8 mouse cellular contexts compared by ENCODE assay signal in the genomic region with DNA sequence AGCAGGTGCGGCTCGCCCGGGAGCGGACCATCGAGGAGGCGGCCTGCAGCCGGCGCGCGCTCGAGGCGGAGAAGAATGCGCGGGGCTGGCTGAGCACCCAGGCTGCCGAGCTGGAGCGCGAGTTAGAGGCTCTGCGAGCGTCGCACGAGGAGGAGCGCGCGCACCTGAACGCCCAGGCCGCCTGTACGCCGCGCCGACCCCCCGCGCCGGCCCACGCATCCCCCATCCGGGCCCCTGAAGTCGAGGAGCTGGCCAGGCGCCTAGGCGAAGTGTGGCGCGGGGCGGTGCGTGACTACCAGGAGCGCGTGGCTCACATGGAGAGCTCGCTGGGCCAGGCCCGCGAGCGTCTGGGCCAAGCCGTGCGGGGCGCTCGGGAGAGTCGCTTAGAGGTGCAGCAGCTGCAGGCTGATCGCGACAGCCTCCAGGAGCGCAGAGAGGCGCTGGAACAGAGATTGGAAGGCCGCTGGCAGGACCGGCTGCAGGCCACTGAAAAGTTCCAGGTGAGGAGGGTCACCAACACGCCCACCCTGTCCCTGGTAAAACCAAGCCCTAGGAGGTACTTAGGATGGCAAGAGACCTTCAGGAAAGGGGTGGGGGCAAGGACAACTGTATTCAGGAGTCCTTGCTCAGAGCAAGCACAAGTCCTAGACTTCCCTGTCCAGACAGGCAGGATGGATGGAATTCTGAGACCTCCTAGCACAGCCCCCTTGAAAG. TPM values are rescaled to one million over a fixed set of nuclear protein-coding genes. Genes with fewer than 3 reads are reported as not detected.
DNase-seq lines count a peak whose midpoint lies in the region; ATAC-seq and TF ChIP-seq lines count a peak whose summit lies in the region.

No protein-coding gene starts in this region.

- peak overlapping the region; percentile 78 for H3K9ac ChIP-seq in kidney, embryonic 15.5 days
- H3K9ac ChIP-seq in hindbrain, embryonic 12.5 days, result peak overlapping the region; percentile 86
- peak overlapping the region; percentile 52 for H3K9ac ChIP-seq in midbrain, embryonic 15.5 days

- TF ChIP-seq CTCF in brain, embryonic 14.5 days (IDR thresholded peaks at IDR 0.05; ENCODE audit: borderline replicate concordance, extremely low read depth, insufficient read depth, insufficient read length), result no peak

- no peak for TF ChIP-seq POLR2A in brain, embryonic 14.5 days (IDR thresholded peaks at IDR 0.05; ENCODE audit: borderline replicate concordance, extremely low read depth, insufficient read depth, insufficient read length, poor library complexity, severe bottlenecking)

- H3K4me1 ChIP-seq in kidney, embryonic 15.5 days, result peaks cover 50% of the 10 kb centered on the region
- H3K4me1 ChIP-seq in hindbrain, embryonic 12.5 days, result peaks cover 49% of the 10 kb centered on the region
- peaks cover 46% of the 10 kb centered on the region for H3K4me1 ChIP-seq in midbrain, embryonic 15.5 days

- peaks cover 21% of the 10 kb centered on the region for H3K36me3 ChIP-seq in kidney, embryonic 15.5 days
- peaks cover 8% of the 10 kb centered on the region for H3K36me3 ChIP-seq in hindbrain, embryonic 12.5 days
- H3K36me3 ChIP-seq in midbrain, embryonic 15.5 days (replicated peaks), result no peaks in the 10 kb centered on the region

- WGBS in kidney, embryonic 15.5 days, result under 1% methylated on average over 60 of the region's 60 CpGs
- under 1% methylated on average over 54 of the region's 60 CpGs for WGBS in hindbrain, embryonic 12.5 days
- WGBS in midbrain, embryonic 15.5 days, result under 1% methylated on average over 47 of the region's 60 CpGs

- peak overlapping the region; percentile 88 for H3K27ac ChIP-seq in kidney, embryonic 15.5 days
- H3K27ac ChIP-seq in hindbrain, embryonic 12.5 days, result peak overlapping the region; percentile 92
- peak overlapping the region; percentile 66 for H3K27ac ChIP-seq in midbrain, embryonic 15.5 days

- no peaks in the 10 kb centered on the region for H3K9me3 ChIP-seq in kidney, embryonic 15.5 days (replicated peaks)
- no peaks in the 10 kb centered on the region for H3K9me3 ChIP-seq in hindbrain, embryonic 12.5 days (replicated peaks)
- H3K9me3 ChIP-seq in midbrain, embryonic 15.5 days, result no peaks in the 10 kb centered on the region

- no peaks in the 10 kb centered on the region for H3K27me3 ChIP-seq in kidney, embryonic 15.5 days
- H3K27me3 ChIP-seq in hindbrain, embryonic 12.5 days, result peaks cover 2% of the 10 kb centered on the region; the same call in 1 of the 2 replicates
- 0 out of 2 replicates have a peak, but pooled peaks cover 4% of the 10 kb centered on the region for H3K27me3 ChIP-seq in midbrain, embryonic 15.5 days (replicated peaks)

- DNase-seq in kidney, postnatal 14 days, result no peak
- peak; percentile 56 for DNase-seq in brain, embryonic 14.5 days (ENCODE audit: low read depth)
- DNase-seq in adrenal gland, adult 8-10 months, result no peak
- no peak for DNase-seq in spleen, postnatal 4 days (ENCODE audit: low spot score in 2 of 2)
- no peak for DNase-seq in frontal cortex, adult 2 months (ENCODE audit: extremely low spot score in 1 of 2, low spot score in 1 of 2)

- ATAC-seq in kidney, embryonic 15.5 days (replicated peaks; ENCODE audit: low FRiP score), result peak; percentile 27
- ATAC-seq in hindbrain, embryonic 12.5 days (ENCODE audit: low FRiP score), result 0 out of 2 replicates have a peak, but pooled peaks have one; percentile 9
- ATAC-seq in midbrain, embryonic 15.5 days (replicated peaks), result peak; percentile 46; the same call in 1 of the 2 replicates

- H3K4me3 ChIP-seq in kidney, embryonic 15.5 days (replicated peaks), result peak overlapping the region; percentile 64
- H3K4me3 ChIP-seq in hindbrain, embryonic 12.5 days, result peak overlapping the region; percentile 69
- peak overlapping the region; percentile 51 for H3K4me3 ChIP-seq in midbrain, embryonic 15.5 days

- peak overlapping the region; percentile 97 for H3K4me2 ChIP-seq in kidney, embryonic 15.5 days
- H3K4me2 ChIP-seq in hindbrain, embryonic 12.5 days (replicated peaks), result peak overlapping the region; percentile 93
- peak overlapping the region; percentile 93 for H3K4me2 ChIP-seq in midbrain, embryonic 15.5 days

RNA-seq across cellular contexts. Expression of gene Nes, which starts 0.8 kb away (rescaled TPM):
- 31.1 and 34.6 TPM in 2 replicates for polyA plus RNA-seq in kidney, embryonic 15.5 days (2015; fragmentation: Nextera tagmentation; extraction: Ambion mirVana)
- 29.1 and 44.3 TPM in 2 replicates for polyA plus RNA-seq in brain, embryonic 14.5 days (2012; rRNA removed)
- 136 and 153 TPM in 2 replicates for polyA plus RNA-seq in hindbrain, embryonic 12.5 days (2016; fragmentation: Nextera tagmentation; extraction: Ambion mirVana)
- polyA plus RNA-seq in midbrain, embryonic 15.5 days (2015; fragmentation: Nextera tagmentation; extraction: Ambion mirVana), result 33.0 and 40.7 TPM in 2 replicates
- total RNA-seq in adrenal gland, adult 8-10 months (2022), result 10 to 100 TPM in 1 of 4 experiments, 1 to 10 TPM in 3; 4.3 to 14.4 (median 6.8) TPM
- polyA plus RNA-seq in frontal cortex, adult 2 months (2012; rRNA removed), result 4.3 and 4.8 TPM in 2 replicates

RNA-seq across cellular contexts. Expression of gene Crabp2, which starts 23.2 kb away (rescaled TPM):
- 81.1 and 82.3 TPM in 2 replicates for polyA plus RNA-seq in kidney, embryonic 15.5 days (2015; fragmentation: Nextera tagmentation; extraction: Ambion mirVana)
- 20.0 and 33.4 TPM in 2 replicates for polyA plus RNA-seq in brain, embryonic 14.5 days (2012; rRNA removed)
- polyA plus RNA-seq in hindbrain, embryonic 12.5 days (2016; fragmentation: Nextera tagmentation; extraction: Ambion mirVana), result 384 and 396 TPM in 2 replicates
- 44.8 and 52.1 TPM in 2 replicates for polyA plus RNA-seq in midbrain, embryonic 15.5 days (2015; fragmentation: Nextera tagmentation; extraction: Ambion mirVana)
- 1 to 10 TPM in 1 of 4 experiments, under 1 TPM in 2, not detected in 1; 0.31 to 1.0 (median 0.35) TPM for total RNA-seq in adrenal gland, adult 8-10 months (2022)
- polyA plus RNA-seq in frontal cortex, adult 2 months (2012; rRNA removed), result 9.2 and 11.0 TPM in 2 replicates

RNA-seq across cellular contexts. Expression of gene Bcan, which starts 28.4 kb away (rescaled TPM):
- polyA plus RNA-seq in kidney, embryonic 15.5 days (2015; fragmentation: Nextera tagmentation; extraction: Ambion mirVana), result 0.17 and 0.33 TPM in 2 replicates
- 56.8 and 62.0 TPM in 2 replicates for polyA plus RNA-seq in brain, embryonic 14.5 days (2012; rRNA removed)
- polyA plus RNA-seq in hindbrain, embryonic 12.5 days (2016; fragmentation: Nextera tagmentation; extraction: Ambion mirVana), result 1.7 and 1.9 TPM in 2 replicates
- 53.4 and 62.8 TPM in 2 replicates for polyA plus RNA-seq in midbrain, embryonic 15.5 days (2015; fragmentation: Nextera tagmentation; extraction: Ambion mirVana)
- total RNA-seq in adrenal gland, adult 8-10 months (2022), result 100 to 1,000 TPM in 2 of 4 experiments, 10 to 100 TPM in 2; 83.1 to 117 (median 106) TPM
- 359 and 380 TPM in 2 replicates for polyA plus RNA-seq in frontal cortex, adult 2 months (2012; rRNA removed)

RNA-seq across cellular contexts. Expression of gene Rrnad1, which starts 41.1 kb away (rescaled TPM):
- polyA plus RNA-seq in kidney, embryonic 15.5 days (2015; fragmentation: Nextera tagmentation; extraction: Ambion mirVana), result 17.7 and 23.0 TPM in 2 replicates
- 41.0 and 55.9 TPM in 2 replicates for polyA plus RNA-seq in brain, embryonic 14.5 days (2012; rRNA removed)
- 22.1 and 22.5 TPM in 2 replicates for polyA plus RNA-seq in hindbrain, embryonic 12.5 days (2016; fragmentation: Nextera tagmentation; extraction: Ambion mirVana)
- 23.0 and 23.2 TPM in 2 replicates for polyA plus RNA-seq in midbrain, embryonic 15.5 days (2015; fragmentation: Nextera tagmentation; extraction: Ambion mirVana)
- 10 to 100 TPM; 18.6 to 27.6 (median 21.9) TPM for total RNA-seq in adrenal gland, adult 8-10 months (2022)
- polyA plus RNA-seq in frontal cortex, adult 2 months (2012; rRNA removed), result 42.4 and 46.4 TPM in 2 replicates

RNA-seq across cellular contexts. Expression of gene Isg20l2, which starts 41.5 kb away (rescaled TPM):
- 62.5 and 64.3 TPM in 2 replicates for polyA plus RNA-seq in kidney, embryonic 15.5 days (2015; fragmentation: Nextera tagmentation; extraction: Ambion mirVana)
- polyA plus RNA-seq in brain, embryonic 14.5 days (2012; rRNA removed), result 29.2 and 29.4 TPM in 2 replicates
- 67.7 and 68.7 TPM in 2 replicates for polyA plus RNA-seq in hindbrain, embryonic 12.5 days (2016; fragmentation: Nextera tagmentation; extraction: Ambion mirVana)
- 30.5 and 34.9 TPM in 2 replicates for polyA plus RNA-seq in midbrain, embryonic 15.5 days (2015; fragmentation: Nextera tagmentation; extraction: Ambion mirVana)
- total RNA-seq in adrenal gland, adult 8-10 months (2022), result 10 to 100 TPM; 17.9 to 20.0 (median 19.5) TPM
- 12.9 and 13.9 TPM in 2 replicates for polyA plus RNA-seq in frontal cortex, adult 2 months (2012; rRNA removed)

Comparison
In these comparisons a context has a peak if more than half of its experiments do, and no peak if none do; other contexts are left out.
1. RNA of gene Bcan, which starts 28.4 kb away (polyA plus RNA-seq): 359 to 380 TPM in frontal cortex, adult 2 months, 56.8 to 62.0 TPM in brain, embryonic 14.5 days and 53.4 to 62.8 TPM in midbrain, embryonic 15.5 days; 1.7 to 1.9 TPM in hindbrain, embryonic 12.5 days and 0.17 to 0.33 TPM in kidney, embryonic 15.5 days; every median in the first group is over 10 times any median in the second.
2. Peak in every context shown above with its lines, with median percentiles within 50 percentile points of each other: ATAC-seq, H3K27ac ChIP-seq, H3K4me2 ChIP-seq, H3K4me3 ChIP-seq and H3K9ac ChIP-seq.